Mouse (Mus musculus): ENCODE data around the gene Tst. TPM values are rescaled to one million over a fixed set of nuclear protein-coding genes. Genes with fewer than 3 reads are reported as not detected.

The Tst gene
- total RNA-seq, 1 experiment from 2014 or later: 7.3 TPM

DNA sequence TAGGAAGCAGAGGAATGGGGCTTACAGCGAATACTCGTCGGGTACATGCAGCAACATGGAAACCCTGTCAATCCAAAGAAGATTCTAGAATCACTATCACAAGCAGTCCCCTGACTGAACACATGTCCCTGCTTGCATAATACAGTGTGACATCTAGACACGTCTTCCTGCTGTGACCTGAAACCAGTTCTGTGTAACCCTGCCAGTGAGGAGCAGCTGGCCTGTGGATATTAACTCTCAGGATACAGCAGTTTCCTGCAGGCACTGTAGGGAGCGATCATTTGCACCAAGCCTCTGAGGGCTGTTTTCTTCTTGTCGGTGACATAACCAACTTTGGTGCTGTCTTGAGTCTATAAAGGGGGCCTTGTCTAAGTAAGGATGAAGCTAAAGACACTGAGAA is 4.4 kb downstream of the Tst start:
- ATAC-seq (replicated peaks; ENCODE audit: low read depth, poor library complexity, severe bottlenecking): peak; percentile 57

DNA sequence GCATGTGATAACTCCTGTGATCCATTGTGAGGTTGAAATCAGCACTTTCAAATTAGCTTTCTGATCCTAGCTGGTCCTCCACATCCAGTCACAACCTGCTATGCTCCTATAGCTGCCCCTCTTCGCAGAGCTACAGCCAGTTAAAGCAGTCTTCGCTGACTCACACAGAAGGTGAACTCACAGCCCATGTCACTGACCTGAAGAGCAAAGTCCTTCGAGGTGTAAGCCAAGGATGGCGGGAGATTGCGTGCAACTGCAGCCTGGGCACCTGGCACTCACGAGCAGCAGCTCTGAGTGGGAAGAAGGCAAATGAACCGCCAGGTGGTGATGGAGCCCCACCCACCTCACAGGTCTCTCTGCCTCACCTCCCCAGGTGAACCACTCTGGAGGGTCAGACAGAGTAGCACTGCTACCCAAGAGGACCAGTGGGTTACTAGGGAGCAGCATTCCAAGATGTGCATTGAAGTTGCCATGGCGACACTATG is 10.2 kb downstream of the Tst start, which contains the start of gene Tex33:
TSS of gene Tex33 (minus strand) at position 435 of the 485 bp plus-strand sequence.
- no peak for ATAC-seq (replicated peaks; ENCODE audit: low read depth, poor library complexity, severe bottlenecking)

DNA sequence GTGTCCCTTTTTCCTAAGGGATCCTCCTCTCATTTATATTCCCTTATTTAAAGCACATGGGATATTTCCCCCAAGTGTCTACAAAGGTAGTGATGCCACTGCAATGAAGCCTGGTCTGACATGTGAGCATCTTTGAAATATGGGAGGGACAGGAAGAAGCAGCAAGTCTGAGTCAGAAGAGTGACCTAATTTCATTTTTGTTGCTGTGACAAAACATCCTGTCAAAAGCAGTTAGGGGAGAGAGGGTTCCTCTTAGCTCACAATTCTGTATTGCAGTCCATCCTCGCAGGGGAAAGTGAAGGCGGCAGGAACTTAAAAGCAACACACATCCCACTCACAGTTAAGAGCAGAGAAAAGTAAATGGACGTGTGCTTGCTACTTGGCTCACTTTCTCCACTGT is 14.9 kb downstream of the Tst start:
- no peak for ATAC-seq (replicated peaks; ENCODE audit: low read depth, poor library complexity, severe bottlenecking)

GRCm38 (mm10) chr15:78385564-78385963 is 20.1 kb downstream of the Tst start:
- ATAC-seq (replicated peaks; ENCODE audit: low read depth, poor library complexity, severe bottlenecking): peak; percentile 55; the same call in 1 of the 2 replicates

DNA sequence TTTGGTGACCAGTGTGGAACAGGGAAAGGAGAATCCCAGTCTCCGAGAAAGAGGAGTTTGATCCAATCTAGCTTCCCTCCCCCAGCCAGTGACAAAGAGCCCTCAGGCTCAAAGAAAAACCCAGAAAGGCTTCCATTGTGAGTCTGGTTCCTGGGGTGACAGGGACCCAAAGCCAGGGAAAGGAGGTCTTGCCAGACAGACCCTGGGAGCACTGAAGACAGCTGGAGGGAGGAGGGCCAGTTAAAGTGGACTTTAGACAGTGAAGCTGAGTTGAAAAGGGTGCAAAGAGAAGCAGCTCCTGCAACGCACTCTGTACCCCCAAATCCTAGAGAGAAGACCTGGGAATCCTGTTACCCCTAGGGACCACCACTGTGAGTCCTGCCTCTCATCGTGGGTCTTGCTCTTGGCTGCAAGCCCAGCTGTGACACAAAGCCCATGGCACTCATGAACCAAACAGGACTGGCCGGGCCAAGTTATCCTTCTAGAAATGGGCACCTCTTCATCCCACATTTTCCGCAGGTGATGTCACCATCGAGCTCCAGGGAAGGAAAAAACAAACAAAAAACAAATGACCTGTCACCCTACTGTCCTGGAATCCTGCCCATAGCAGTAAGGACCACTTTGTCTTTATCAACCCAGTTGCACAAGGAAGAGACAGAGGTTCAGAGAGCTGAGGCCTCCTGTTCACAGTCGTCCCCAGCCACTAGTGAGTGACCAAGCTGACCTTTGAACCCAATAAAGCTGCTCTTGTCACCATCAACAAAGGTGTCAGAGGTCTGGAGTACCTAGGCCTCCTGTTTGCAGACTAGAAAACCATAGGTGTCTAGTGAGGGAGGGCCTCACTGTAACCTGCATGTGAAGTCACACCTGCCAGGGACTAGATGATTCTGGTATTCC is 21.2 kb downstream of the Tst start:
- no peak for ATAC-seq (replicated peaks; ENCODE audit: low read depth, poor library complexity, severe bottlenecking)

DNA sequence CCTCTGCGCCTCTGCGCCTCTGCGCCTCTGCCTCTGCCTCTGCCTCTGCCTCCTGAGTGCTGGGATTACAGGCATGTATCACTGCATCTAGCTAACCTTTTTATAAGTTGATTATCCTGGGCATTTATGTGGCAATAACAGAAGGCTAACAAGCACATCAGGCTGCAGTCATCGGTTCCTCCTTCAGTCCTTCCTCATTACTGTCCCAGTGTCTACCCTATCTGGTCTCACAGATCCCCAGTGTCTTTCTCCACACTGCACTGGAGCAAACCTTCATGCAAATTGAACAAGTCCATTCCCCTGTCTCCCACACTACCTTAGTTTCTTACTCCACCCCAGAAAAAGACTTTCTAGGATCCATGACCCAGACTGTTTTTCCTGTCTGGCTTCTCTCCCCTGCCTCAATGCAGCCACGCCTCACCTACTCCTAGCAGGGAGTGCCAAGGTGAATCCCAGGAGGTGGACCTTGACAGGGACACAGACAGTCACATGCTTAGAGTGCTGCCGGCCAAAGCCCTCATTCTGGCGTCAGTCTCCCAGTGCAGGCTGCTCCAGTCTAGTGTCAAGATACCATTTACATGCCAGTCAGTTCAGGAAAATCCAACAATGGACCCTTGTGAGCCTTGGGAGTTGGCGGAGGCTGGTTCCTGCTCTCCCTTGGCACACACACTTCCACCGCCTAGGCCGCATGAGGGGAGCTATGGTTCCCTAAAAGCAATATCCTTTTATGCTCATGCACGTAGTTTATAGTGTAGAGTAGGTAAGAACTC is 22.1 kb downstream of the Tst start:
- ATAC-seq (replicated peaks; ENCODE audit: low read depth, poor library complexity, severe bottlenecking): 0 out of 2 replicates have a peak, but pooled peaks have one; percentile 53

- ATAC-seq (replicated peaks; ENCODE audit: low read depth, poor library complexity, severe bottlenecking): no peak
These were observed 23.6 kb downstream of the Tst start for GRCm38 (mm10) chr15:78382115-78382514.

DNA sequence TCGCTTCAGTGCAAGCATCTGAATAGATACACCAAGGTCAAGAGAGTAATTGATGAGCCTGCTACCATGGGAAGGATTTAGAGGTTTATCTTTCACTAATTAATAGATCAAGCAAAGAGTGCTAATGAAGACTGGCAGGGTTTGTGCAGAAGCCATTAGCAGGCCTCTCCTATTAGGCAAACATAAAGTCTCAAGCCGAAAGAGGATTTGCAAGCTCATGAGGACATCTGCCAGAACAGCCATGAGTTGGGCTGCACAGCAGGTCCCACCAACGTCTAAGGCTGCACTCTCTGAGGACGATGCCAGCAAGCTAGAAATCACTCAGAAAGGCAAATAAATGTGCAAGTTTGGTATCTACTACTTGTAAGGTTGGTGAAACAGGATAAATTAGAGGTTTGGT is 25.0 kb downstream of the Tst start:
- ATAC-seq (replicated peaks; ENCODE audit: low read depth, poor library complexity, severe bottlenecking): no peak

GRCm38 (mm10) chr15:78380208-78380607 is 25.5 kb downstream of the Tst start:
- ATAC-seq (replicated peaks; ENCODE audit: low read depth, poor library complexity, severe bottlenecking): no peak

- no peak for ATAC-seq (replicated peaks; ENCODE audit: low read depth, poor library complexity, severe bottlenecking)
These were observed 27.2 kb downstream of the Tst start for GRCm38 (mm10) chr15:78378556-78378955.

- ATAC-seq (replicated peaks; ENCODE audit: low read depth, poor library complexity, severe bottlenecking): no peak
These were observed 27.8 kb downstream of the Tst start for GRCm38 (mm10) chr15:78377859-78378258.

GRCm38 (mm10) chr15:78374204-78374603 is 31.5 kb downstream of the Tst start:
- no peak for ATAC-seq (replicated peaks; ENCODE audit: low read depth, poor library complexity, severe bottlenecking)

- ATAC-seq (replicated peaks; ENCODE audit: low read depth, poor library complexity, severe bottlenecking): no peak
These were observed 32.9 kb downstream of the Tst start for GRCm38 (mm10) chr15:78372796-78373195.

DNA sequence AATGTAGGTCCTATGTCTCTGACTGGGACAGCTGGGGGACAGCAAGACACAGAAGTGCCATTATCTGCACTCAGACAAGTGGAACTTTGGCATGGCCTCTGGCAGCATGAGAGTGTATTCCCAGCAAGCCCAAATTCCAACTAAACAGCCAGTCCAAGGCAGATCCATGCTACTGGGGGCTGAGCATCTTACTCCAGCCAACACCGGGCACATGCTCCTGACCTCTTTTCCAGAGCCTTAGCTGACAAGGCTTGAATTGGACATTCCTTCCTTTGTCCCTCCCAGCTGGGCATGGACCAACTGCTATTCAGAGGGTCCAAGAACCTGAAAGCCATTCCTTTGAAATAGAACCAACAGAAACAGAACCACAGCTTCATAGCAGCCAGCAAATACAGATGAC is 36.1 kb downstream of the Tst start:
- no peak for ATAC-seq (replicated peaks; ENCODE audit: low read depth, poor library complexity, severe bottlenecking)

GRCm38 (mm10) chr15:78368926-78369346 is 36.8 kb downstream of the Tst start:
- ATAC-seq (replicated peaks; ENCODE audit: low read depth, poor library complexity, severe bottlenecking): peak; percentile 85

DNA sequence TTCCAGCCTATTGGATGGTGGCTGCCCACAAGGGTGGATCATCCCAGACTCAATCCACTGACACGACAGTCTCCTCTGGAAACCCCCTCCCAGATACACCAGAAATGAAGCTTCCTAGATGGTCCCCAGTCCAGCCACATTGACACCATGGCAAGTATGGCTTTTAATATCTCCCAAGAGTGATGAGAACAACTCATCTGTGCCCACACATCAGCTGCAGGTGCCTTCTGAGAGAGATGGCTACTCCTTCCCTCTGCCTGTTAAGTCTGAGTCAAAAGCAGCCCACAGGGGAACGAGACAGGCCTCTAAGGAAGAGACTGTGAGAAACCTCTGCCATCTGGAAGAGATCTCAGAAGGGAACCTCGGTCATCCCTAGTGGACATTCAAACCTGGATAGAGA is 37.9 kb downstream of the Tst start:
- ATAC-seq (replicated peaks; ENCODE audit: low read depth, poor library complexity, severe bottlenecking): no peak

GRCm38 (mm10) chr15:78366875-78367274 is 38.8 kb downstream of the Tst start:
- no peak for ATAC-seq (replicated peaks; ENCODE audit: low read depth, poor library complexity, severe bottlenecking)

DNA sequence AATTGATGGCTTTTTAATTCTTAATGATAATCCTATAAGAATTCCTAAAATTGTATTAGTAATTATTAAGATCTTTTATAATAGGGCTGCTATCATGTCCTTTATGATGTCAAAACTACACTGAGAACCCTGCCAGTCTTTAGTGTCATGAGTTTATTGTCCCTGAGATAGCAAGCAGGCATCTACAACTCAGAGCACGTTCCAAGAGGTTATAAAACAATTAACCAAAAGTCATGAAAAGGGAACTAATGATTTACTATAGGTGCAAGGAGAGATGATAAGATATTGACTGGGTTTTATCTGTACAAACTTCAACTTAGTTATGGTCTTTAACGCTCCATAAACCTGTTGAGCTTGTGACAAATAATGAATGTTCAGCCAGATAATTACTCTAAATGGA is 39.8 kb downstream of the Tst start:
- ATAC-seq (replicated peaks; ENCODE audit: low read depth, poor library complexity, severe bottlenecking): no peak

DNA sequence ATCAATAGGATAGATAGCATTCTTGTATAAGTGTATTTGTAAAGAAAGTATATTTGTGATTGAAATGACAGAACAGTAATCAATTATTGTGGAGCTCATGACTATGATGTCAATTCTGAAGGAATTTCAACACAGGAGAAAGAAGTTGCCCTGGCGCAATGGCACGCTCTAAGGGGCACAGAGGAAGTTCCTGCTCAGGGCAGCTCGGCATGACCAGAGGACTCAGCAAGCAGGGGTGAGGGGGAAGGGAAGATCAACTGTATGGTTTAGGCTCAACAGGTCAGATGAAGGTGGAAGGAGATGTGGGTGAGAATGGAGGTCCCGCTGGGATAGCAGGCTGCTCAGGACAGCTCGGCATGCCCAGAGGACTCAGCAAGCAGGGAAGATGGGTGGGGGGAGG is 50.2 kb downstream of the Tst start:
- peak; percentile 60; the same call in 1 of the 2 replicates for ATAC-seq (replicated peaks; ENCODE audit: low read depth, poor library complexity, severe bottlenecking)

DNA sequence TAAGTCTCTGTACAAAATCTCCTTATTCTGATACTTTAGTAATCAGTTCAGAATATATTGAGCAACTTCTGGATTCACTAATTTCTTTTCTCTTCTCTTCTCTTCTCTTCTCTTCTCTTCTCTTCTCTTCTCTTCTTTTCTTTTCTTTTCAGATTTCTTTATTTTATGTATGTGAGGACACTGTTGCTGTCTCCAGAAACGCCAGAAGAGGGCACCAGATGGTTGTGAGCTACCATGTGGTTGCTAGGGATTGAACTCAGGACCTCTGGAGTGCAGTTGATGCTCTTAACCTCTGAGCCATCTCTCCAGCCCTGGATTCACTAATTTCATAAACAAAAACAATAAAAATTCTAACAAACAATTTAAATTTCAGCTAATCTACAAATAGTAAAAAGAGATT is 50.7 kb downstream of the Tst start:
- ATAC-seq (replicated peaks; ENCODE audit: low read depth, poor library complexity, severe bottlenecking): 0 out of 2 replicates have a peak, but pooled peaks have one; percentile 56
